Mouse (Mus musculus) retina, postnatal 1 day (tissue): ENCODE results near the gene Gpr19.

ENCODE experiments used
- DNase-seq: peaks from one replicate; pipeline ENCODE4 v3.0.0-alpha.2; 2012

The Gpr19 gene

GRCm38 (mm10) chr6:134887008-134887407, 11.4 kb downstream of the Gpr19 start:
- DNase-seq: peak; percentile 40

GRCm38 (mm10) chr6:134886475-134886874, 11.9 kb downstream of the Gpr19 start:
- DNase-seq: no peak

- no peak for DNase-seq
Measured at GRCm38 (mm10) chr6:134885515-134885914, 12.9 kb downstream of the Gpr19 start.

DNA sequence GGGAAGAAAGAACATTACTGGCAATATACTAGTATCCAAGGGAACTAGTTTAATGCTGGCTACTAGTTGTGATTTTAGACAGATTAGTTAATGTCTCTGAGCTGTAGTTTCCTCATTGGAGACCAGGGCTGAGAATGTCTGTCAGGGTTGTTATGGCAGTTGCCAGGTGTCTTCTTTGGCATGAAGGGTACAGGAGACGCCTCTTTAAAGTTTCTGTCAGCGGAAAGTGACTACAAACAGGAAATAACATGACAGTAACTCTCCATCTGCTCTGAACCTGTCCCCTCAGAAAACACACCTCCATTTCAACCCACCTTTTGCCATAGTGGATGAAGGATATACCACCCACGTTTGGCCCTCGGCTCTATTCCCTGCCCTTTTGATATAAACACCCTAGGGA, 14.7 kb downstream of the Gpr19 start:
- DNase-seq: no peak

- no peak for DNase-seq
Measured at GRCm38 (mm10) chr6:134880046-134880445, 18.3 kb downstream of the Gpr19 start.

- no peak for DNase-seq
Measured at GRCm38 (mm10) chr6:134879556-134879955, 18.8 kb downstream of the Gpr19 start.

DNA sequence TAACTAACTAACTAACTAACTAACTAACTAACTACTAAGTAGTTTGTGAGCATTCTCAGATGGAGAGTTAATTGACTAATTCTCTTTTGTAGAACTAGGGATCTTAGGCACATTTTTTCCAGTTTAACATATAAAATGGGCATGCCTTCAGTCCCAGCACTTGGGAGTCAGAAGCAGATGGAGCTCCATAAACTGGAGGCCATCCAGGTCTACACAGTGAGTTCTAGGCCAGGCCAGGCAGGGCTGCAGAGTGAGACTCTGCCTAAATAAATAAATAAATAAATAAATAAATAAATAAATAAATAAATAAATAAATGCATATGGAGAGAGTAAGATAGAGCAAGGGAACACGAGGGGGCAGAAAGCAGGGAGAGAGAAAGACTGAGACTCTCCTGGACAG, 20.5 kb downstream of the Gpr19 start:
- DNase-seq: no peak

GRCm38 (mm10) chr6:134877276-134877675, 21.1 kb downstream of the Gpr19 start:
- no peak for DNase-seq

- peak; percentile 48 for DNase-seq
Measured at GRCm38 (mm10) chr6:134876795-134877194, 21.6 kb downstream of the Gpr19 start.

DNA sequence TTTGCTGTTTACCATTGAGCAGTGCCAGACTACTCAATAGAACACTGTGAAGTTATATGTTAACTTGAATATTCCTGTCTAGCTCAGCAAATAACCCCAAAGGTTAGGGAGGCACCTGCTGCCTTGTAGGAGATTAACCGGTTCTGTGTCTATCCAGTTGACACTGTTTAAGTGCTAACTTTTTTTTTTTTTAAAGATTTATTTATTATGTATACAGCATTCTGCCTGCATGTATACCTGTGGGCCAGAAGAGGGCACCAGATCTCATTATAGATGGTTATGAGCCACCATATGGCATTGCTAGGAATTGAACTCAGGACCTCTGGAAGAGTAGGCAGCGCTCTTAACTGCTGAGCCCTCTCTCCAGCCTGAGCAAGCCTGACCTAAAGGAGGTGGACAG, 25.4 kb downstream of the Gpr19 start:
- DNase-seq: no peak

GRCm38 (mm10) chr6:134872236-134872635, 26.1 kb downstream of the Gpr19 start:
- DNase-seq: no peak

DNA sequence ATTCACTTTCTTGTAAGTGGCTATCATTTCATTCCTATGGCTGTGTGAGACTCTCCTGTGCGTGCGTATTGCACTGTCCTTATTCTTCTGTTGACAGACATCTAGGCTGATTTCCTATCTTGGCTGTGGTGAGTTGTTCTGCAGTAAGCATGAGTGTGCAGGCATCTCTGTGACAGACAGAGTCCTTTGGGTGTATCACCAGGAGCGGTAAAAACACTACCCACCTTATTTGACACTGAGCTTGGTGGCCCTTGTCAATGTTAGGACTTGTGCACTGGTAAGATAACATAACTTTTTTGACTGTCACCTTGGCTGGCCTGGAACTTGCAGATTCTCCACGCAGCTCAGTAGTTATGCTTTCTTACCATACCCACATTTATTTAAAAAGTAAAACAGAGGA, 27.5 kb downstream of the Gpr19 start:
- DNase-seq: no peak

- DNase-seq: no peak
Measured at GRCm38 (mm10) chr6:134870209-134870742, 28.1 kb downstream of the Gpr19 start.

DNA sequence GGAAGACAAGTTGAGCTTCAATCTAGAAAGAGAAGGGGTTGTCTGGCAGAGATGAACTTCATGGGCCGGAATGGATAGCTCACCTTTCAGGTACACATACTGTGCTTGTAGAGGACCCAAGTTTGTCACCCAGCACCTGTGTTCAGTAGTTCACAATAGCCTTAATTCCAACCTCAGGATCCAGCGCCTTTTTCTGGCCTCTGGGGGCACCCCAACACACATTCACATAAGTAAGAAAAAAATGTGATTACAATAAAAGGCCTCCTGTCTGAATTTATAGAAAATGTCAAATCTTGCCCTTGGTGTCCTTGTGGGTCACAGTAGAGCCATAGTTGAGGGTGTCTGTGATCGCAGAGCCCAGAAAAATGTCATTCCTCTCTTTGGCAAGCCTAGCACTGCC, 31.1 kb downstream of the Gpr19 start:
- no peak for DNase-seq

DNA sequence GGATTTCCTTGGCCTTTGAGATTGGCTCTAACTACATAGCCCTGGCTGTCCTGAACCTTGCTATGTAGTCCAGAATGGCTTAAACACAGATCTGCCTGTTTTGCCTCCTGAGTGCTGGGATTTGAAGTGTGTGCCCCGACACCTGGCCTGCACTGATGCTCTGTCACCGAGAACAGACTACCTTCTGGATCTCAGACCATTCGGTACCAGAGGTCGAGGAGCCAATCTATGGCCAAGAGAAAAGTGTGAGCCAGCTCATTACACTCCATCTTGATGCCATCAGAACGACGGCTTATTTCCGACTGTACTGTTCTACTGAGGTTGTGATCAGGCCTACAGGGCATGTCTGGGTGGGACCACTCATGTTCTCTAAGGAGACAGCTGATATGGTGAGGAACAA, 32.3 kb downstream of the Gpr19 start:
- no peak for DNase-seq

DNA sequence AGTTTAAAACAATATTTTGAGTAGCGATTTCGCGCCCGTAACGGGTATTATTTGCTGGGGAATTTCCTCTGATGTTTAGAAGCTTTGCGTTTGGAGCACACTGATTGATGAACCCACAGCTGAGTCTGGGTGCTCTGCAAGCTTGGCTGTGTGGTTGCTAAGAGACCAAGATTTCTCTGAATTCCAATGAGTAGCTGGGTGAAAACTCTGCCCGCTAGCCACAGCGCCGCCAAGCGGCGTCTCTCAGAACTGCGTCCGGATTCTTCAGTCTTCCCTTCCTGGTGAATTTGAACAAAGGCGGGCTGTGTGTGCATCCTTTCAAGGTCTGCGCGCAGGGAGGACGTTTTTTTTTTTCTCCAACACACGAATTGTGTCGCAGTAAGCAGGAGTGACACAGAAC, 35.2 kb downstream of the Gpr19 start:
- peak; percentile 96 for DNase-seq

GRCm38 (mm10) chr6:134862671-134863104, 35.7 kb downstream of the Gpr19 start:
- peak; percentile 91 for DNase-seq

DNA sequence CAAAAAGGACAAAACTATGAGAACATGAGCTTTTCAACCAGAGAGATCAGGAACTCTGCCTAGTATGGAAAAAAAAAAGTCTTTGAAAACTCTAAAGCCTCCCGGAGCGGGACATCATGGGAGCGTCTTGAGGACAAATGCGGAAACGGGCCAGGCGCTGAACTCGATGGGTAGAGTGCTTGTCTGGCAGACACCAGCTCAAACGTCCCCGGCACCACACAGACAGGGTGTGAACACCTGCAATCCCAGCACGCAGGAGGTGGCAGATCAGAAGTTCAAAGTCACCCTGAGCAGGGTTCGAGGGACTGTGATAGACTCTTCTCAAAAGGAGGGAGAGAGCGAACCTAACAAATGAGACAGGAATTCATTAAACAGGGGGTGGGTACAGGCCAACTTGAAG, 37.0 kb downstream of the Gpr19 start:
- DNase-seq: no peak

- DNase-seq: no peak
Measured at GRCm38 (mm10) chr6:134860275-134860674, 38.1 kb downstream of the Gpr19 start.

GRCm38 (mm10) chr6:134859021-134859420, 39.4 kb downstream of the Gpr19 start:
- no peak for DNase-seq

DNA sequence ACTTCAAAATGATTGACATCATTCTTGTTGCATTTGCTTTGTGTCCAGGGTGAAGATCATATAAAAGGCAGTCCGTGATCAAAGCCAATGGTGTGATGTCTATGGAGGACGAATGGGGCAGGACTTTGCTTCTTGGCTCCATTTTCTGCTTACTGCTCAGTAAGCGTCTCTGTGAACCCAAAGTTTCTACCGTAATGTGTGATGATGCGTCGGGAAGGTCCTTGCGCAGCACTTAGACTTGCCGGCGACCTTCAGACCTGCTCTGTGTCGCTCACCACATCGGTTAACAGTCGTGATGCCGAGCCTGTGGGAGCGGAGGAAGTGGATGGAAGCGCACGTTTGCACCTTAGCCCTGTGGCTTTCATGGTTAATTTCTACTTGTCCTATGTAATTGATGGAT, 42.5 kb downstream of the Gpr19 start:
- DNase-seq: no peak

DNA sequence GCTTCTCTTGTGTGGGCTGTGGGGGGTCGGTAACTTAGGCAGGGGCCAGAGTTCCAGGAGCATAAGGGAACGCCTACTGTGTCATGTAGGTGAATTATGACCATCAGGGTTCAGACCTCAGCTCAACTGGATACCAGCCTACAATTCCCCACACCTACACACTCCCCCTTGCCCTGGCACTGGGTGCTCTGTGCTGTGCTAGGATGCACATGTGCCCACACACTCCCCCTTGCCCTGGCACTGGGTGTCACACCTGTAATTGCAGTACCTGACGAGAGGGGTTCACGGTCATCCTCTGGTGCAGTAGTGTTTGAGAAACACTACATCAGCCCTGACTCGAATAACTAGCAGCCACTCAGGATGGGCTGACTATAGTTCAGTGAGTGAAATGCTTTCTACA, 43.6 kb downstream of the Gpr19 start:
- DNase-seq: no peak

DNA sequence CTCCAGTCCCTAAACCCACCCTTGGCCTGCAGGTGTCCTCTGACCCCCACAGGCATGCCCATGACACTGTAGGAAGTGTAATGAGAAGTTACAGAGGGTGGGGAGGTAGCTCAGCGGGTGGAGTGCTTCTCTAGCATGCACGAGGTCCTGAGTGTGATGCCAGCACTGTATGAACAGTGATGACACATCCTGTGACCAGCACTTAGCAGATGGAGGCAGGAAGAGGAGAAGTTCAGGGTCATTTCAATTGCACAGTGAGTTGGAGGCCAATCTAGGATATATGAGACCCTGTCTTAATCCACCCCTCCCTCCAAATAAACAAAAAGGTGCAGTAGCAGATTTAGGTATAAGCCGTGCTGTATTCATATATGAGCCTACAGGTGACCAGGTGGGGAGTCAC, 48.4 kb downstream of the Gpr19 start:
- no peak for DNase-seq

DNA sequence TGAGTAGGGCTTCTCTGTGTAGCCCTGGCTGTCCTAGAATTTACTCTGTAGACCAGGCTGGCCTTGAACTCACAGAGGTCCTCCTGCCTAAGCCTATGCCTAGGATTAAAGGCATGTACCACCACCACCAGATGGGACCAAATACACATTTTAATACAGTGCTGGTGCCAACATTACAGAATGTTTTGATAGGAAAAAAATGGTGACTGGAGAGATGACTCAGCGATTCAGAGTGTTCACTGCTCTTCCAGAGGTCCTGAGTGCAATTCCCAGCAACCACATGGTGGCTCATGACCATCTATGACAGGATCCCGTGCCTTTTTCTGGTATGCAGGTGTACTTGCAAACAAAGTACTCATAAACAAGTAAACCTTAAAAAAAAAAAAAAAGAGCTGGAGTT, 48.9 kb downstream of the Gpr19 start:
- no peak for DNase-seq

DNA sequence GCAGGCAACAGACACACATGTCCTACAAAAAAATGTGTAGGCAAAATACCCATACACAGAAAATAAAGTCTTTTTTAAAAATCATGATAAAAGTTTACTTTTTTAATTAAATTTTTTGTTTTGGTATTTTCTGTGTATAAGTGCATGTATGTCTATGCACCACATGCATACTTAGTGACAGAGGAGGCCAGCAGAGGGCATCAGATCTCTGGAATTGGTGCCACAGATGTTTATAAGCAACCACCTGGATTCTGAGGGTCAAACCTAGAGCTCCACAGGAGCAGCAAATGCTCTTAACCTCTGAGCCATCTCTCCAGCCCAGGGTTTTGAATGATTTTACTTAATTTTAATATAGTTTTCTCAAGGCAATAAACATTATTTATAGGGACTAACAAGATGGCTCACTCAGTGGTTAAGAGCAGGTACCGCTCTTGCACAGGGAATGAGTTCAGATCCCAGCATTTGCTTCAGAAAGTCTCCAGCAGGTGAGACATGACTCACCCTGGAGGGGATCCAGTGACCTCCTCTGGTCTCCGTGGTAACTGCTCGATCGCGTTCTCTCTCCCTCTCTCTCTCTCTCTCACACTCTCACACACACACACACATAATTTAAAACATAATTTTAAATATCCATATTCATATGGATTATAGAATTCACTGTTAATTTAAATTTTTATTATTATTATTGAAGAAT, 50.0 kb downstream of the Gpr19 start:
- DNase-seq: peak; percentile 50
